Mouse (Mus musculus) megakaryocyte, embryonic 14.5 days (primary cell): Measurements from ENCODE around the gene Adam33.

Source experiments
- FLI1 ChIP-seq: IDR thresholded peaks from 2 replicates; pipeline ENCODE4 v1.6.1; 2012; ENCODE audit warnings: low read length, inconsistent platforms, mixed read lengths
- GATA1 ChIP-seq: IDR thresholded peaks from 3 replicates; pipeline ENCODE4 v1.6.1; 2012; ENCODE audit warnings: mixed read lengths, low read length, inconsistent platforms, borderline replicate concordance

DNA sequence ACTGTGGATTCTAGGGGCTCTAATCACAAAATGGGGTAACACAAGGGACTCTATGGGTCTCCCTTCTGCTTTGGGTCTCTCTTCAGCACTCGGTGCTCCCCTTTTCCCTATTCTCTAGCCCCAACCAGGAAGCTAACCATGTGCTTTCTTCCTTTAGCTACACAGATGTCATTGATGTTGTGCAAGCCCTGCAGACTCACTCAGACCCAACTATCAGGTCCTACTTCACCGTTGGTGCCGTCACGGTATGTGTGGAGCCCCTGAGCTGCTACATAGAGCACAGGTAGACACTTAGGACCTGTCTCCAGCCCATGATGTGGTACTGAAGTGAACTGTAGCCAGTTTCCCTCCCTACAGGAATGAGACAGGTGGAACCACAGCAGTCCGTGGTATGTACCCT, 42.4 kb upstream of the Adam33 start:
- no peak for TF ChIP-seq GATA1
- no peak for TF ChIP-seq FLI1
